Mouse (Mus musculus) neural tube, embryonic 11.5 days (tissue): ENCODE data around the gene Olfr523. TPM values are rescaled to one million over a fixed set of nuclear protein-coding genes. Genes with fewer than 3 reads are reported as not detected.

Experiments
- polyA plus RNA-seq: library from polyadenylated mRNA; unstranded; fragments of >200 nt; fragmentation: Nextera tagmentation; extraction: Ambion mirVana; gene quantifications from 2 replicates; pipeline ENCODE4 v1.2.1, GENCODE M21; 2014

Olfr523 gene
- polyA plus RNA-seq, 1 experiment from 2014 or later, result not detected

Other genes starting within 250 kb of the Olfr523 start
- not detected in 2 replicates for gene Utf1, start 229.4 kb upstream of the Olfr523 start, polyA plus RNA-seq
- 0.51 TPM in 1 of 2 replicates, not detected in the other for gene 6430531B16Rik, start 194.5 kb upstream of the Olfr523 start, polyA plus RNA-seq
- 2.0 and 3.0 TPM in 2 replicates for gene Adam8, start 180.7 kb upstream of the Olfr523 start, polyA plus RNA-seq
- 39.6 and 47.7 TPM in 2 replicates for gene Zfp511, start 136.8 kb upstream of the Olfr523 start, polyA plus RNA-seq
- 73.9 and 83.4 TPM in 2 replicates for gene Tubgcp2, start 136.5 kb upstream of the Olfr523 start, polyA plus RNA-seq
- gene Msx3, start 124.1 kb upstream of the Olfr523 start, polyA plus RNA-seq, result 93.7 and 103 TPM in 2 replicates
- 9.4 and 11.4 TPM in 2 replicates for gene Caly, start 90.7 kb upstream of the Olfr523 start, polyA plus RNA-seq
- not detected in 2 replicates for gene Prap1, start 79.8 kb upstream of the Olfr523 start, polyA plus RNA-seq
- gene Fuom, start 70.8 kb upstream of the Olfr523 start, polyA plus RNA-seq, result 12.8 and 13.1 TPM in 2 replicates
- 15.6 and 16.1 TPM in 2 replicates for gene Paox, start 57.4 kb upstream of the Olfr523 start, polyA plus RNA-seq
- gene Echs1, start 56.7 kb upstream of the Olfr523 start, polyA plus RNA-seq, result 160 and 162 TPM in 2 replicates
- gene Mtg1, start 35.7 kb upstream of the Olfr523 start, polyA plus RNA-seq, result 19.5 and 21.7 TPM in 2 replicates
- gene Sprn, start 18.3 kb upstream of the Olfr523 start, polyA plus RNA-seq, result 0.72 and 1.2 TPM in 2 replicates
- not detected in 2 replicates for gene Olfr522, start 8.5 kb upstream of the Olfr523 start, polyA plus RNA-seq
- not detected in 2 replicates for gene Olfr524, start 32.7 kb downstream of the Olfr523 start, polyA plus RNA-seq
- not detected in 2 replicates for gene Cd163l1, start 45.0 kb downstream of the Olfr523 start, polyA plus RNA-seq
- gene 5830411N06Rik, start 74.1 kb downstream of the Olfr523 start, polyA plus RNA-seq, result not detected in 2 replicates
- not detected in 2 replicates for gene Olfr525, start 147.6 kb downstream of the Olfr523 start, polyA plus RNA-seq
- gene Olfr527, start 160.8 kb downstream of the Olfr523 start, polyA plus RNA-seq, result not detected in 2 replicates
- gene Olfr60, start 188.5 kb downstream of the Olfr523 start, polyA plus RNA-seq, result not detected in 2 replicates
- not detected in 2 replicates for gene Olfr530, start 203.1 kb downstream of the Olfr523 start, polyA plus RNA-seq
- gene Olfr531, start 229.7 kb downstream of the Olfr523 start, polyA plus RNA-seq, result not detected in 2 replicates
- gene Olfr532, start 248.4 kb downstream of the Olfr523 start, polyA plus RNA-seq, result not detected in 2 replicates